Mouse (Mus musculus) testis, postnatal 10 days (tissue): Measurements from ENCODE around the gene Nipal4.
"Not testable (repeated sequence)": the region's sequence is repeated elsewhere in the genome, so short reads cannot be mapped to it uniquely, and the experiment has no call there.

Experiments used
- DNase-seq: peaks from one replicate; pipeline ENCODE4 v3.0.0; 2021; ENCODE audit warnings: low spot score

The Nipal4 gene

GRCm38 (mm10) chr11:46165866-46166585, at the start of gene Nipal4:
Gene Nipal4 (minus strand): TSS chr11:46166508.
- peak; percentile 49 for DNase-seq

GRCm38 (mm10) chr11:46215354-46215753, 49.0 kb upstream of the Nipal4 start:
- DNase-seq = peak; percentile 56

GRCm38 (mm10) chr11:46214368-46215230, 48.3 kb upstream of the Nipal4 start:
- DNase-seq = no peak

- no peak for DNase-seq
These were observed 47.5 kb upstream of the Nipal4 start for GRCm38 (mm10) chr11:46213844-46214243.

- no peak for DNase-seq
These were observed 45.5 kb upstream of the Nipal4 start for GRCm38 (mm10) chr11:46211858-46212257.

- no peak for DNase-seq
These were observed 43.6 kb upstream of the Nipal4 start for GRCm38 (mm10) chr11:46209884-46210283.

GRCm38 (mm10) chr11:46205639-46206409, 39.5 kb upstream of the Nipal4 start:
- no peak for DNase-seq

- no peak for DNase-seq
These were observed 38.5 kb upstream of the Nipal4 start for GRCm38 (mm10) chr11:46204841-46205240.

GRCm38 (mm10) chr11:46202547-46202887, 36.2 kb upstream of the Nipal4 start:
- DNase-seq = no peak

GRCm38 (mm10) chr11:46201636-46202546, 35.6 kb upstream of the Nipal4 start:
- DNase-seq = no peak

- no peak for DNase-seq
These were observed 34.4 kb upstream of the Nipal4 start for GRCm38 (mm10) chr11:46200664-46201063.

GRCm38 (mm10) chr11:46194175-46194574, 27.9 kb upstream of the Nipal4 start:
- DNase-seq = no peak

GRCm38 (mm10) chr11:46188283-46188682, 22.0 kb upstream of the Nipal4 start:
- no peak for DNase-seq

GRCm38 (mm10) chr11:46185486-46185885, 19.2 kb upstream of the Nipal4 start:
- no peak for DNase-seq

GRCm38 (mm10) chr11:46184946-46185345, 18.6 kb upstream of the Nipal4 start:
- no peak for DNase-seq

- DNase-seq = not testable (repeated sequence)
These were observed 15.7 kb upstream of the Nipal4 start for GRCm38 (mm10) chr11:46182031-46182430.

- DNase-seq = no peak
These were observed 11.1 kb upstream of the Nipal4 start for GRCm38 (mm10) chr11:46177246-46178043.

GRCm38 (mm10) chr11:46176155-46176554, 9.8 kb upstream of the Nipal4 start:
- DNase-seq = no peak

GRCm38 (mm10) chr11:46172128-46172527, 5.8 kb upstream of the Nipal4 start:
- DNase-seq = no peak

GRCm38 (mm10) chr11:46169908-46170307, 3.6 kb upstream of the Nipal4 start:
- no peak for DNase-seq

GRCm38 (mm10) chr11:46168506-46168905, 2.2 kb upstream of the Nipal4 start:
- no peak for DNase-seq
